Mouse (Mus musculus) lung, embryonic 16.5 days (tissue): ENCODE data around the gene Prl7d1. TPM values are rescaled to one million over a fixed set of nuclear protein-coding genes. Genes with fewer than 3 reads are reported as not detected.
"Not testable (repeated sequence)": the region's sequence is repeated elsewhere in the genome, so short reads cannot be mapped to it uniquely, and the experiment has no call there.

Experiments used
- ATAC-seq: fragments of 200-750 bp; cut with Nextera tagmentation; 2 replicates; pipeline ENCODE4 v1.8.0; 2017; ENCODE audit warnings: low read depth, mild to moderate bottlenecking, moderate library complexity
- H3K27ac ChIP-seq: fragments of 300-500 bp; sonication (generic); 2 replicates; pipeline ENCODE4 v1.5.1; 2014; ENCODE audit warnings: mild to moderate bottlenecking, control low read depth, low read length
- H3K27me3 ChIP-seq: fragments of 300-500 bp; sonication (generic); 2 replicates; pipeline ENCODE4 v1.6.1; 2014; ENCODE audit warnings: low read depth, low read length, mixed read lengths; ENCODE audit not compliant: control insufficient read depth, insufficient read depth
- H3K36me3 ChIP-seq: fragments of 300-500 bp; sonication (generic); 2 replicates; pipeline ENCODE4 v1.6.1; 2014; ENCODE audit warnings: low read length; ENCODE audit not compliant: control insufficient read depth, insufficient read depth
- H3K4me1 ChIP-seq: fragments of 300-500 bp; sonication (generic); replicated peaks from 2 replicates; pipeline ENCODE4 v1.6.1; 2014; ENCODE audit warnings: low read length, mixed read lengths; ENCODE audit not compliant: control insufficient read depth, insufficient read depth
- H3K4me2 ChIP-seq: fragments of 300-500 bp; sonication (generic); 2 replicates; pipeline ENCODE4 v1.6.1; 2014; ENCODE audit warnings: low read depth, low read length, control low read depth
- H3K4me3 ChIP-seq: fragments of 300-500 bp; sonication (generic); 2 replicates; pipeline ENCODE4 v1.5.1; 2014; ENCODE audit warnings: mild to moderate bottlenecking, low read length, control low read depth
- H3K9ac ChIP-seq: fragments of 300-500 bp; sonication (generic); 2 replicates; pipeline ENCODE4 v1.6.1; 2014; ENCODE audit warnings: low read length, control low read depth
- H3K9me3 ChIP-seq: fragments of 300-500 bp; sonication (generic); 2 replicates; pipeline ENCODE4 v1.6.1; 2016; ENCODE audit warnings: low read length; ENCODE audit not compliant: control insufficient read depth
- WGBS: fragments of 180-500 bp; shearing (Covaris S2); extraction: QIAGEN DNeasy Blood & Tissue Kit; methylation state at CpG from one replicate; pipeline ENCODE4 v1.1.7; 2014; 5-methylcytosine and 5-hydroxymethylcytosine counted together
- polyA plus RNA-seq: library from polyadenylated mRNA; unstranded; fragments of >200 nt; fragmentation: Nextera tagmentation; extraction: Ambion mirVana; gene quantifications from 2 replicates; pipeline ENCODE4 v1.2.1, GENCODE M21; 2015

Gene Prl7d1
- polyA plus RNA-seq, result not detected in 2 replicates

GRCm38 (mm10) chr13:27716636-27717035 is at the start of gene Prl7d1:
Gene Prl7d1 (minus strand): TSS chr13:27716736.
- Histone ChIP-seq H3K4me2 (no peak within 1 kb of the TSS), H3K9me3 (no peaks in the 10 kb centered on the region), H3K4me3 (no peak within 1 kb of the TSS), H3K27me3 (no peaks in the 10 kb centered on the region), H3K9ac (no peak within 1 kb of the TSS), H3K4me1 (no peaks in the 10 kb centered on the region), H3K27ac (no peak within 1 kb of the TSS), H3K36me3 (no peaks in the 10 kb centered on the region)
- ATAC-seq, result no peak
- WGBS, result 68% methylated on average over 5 of the region's 5 CpGs

GRCm38 (mm10) chr13:27734512-27735186 is 18.1 kb upstream of the Prl7d1 start:
- Histone ChIP-seq H3K4me2 (no peak overlapping the region), H3K4me1 (no peaks in the 10 kb centered on the region), H3K27ac (no peak overlapping the region), H3K9me3 (no peaks in the 10 kb centered on the region), H3K9ac (no peak overlapping the region), H3K4me3 (no peak overlapping the region), H3K36me3 (no peaks in the 10 kb centered on the region), H3K27me3 (no peaks in the 10 kb centered on the region)
- ATAC-seq, result no peak
- WGBS, result 89% methylated on average over 10 of the region's 10 CpGs

DNA sequence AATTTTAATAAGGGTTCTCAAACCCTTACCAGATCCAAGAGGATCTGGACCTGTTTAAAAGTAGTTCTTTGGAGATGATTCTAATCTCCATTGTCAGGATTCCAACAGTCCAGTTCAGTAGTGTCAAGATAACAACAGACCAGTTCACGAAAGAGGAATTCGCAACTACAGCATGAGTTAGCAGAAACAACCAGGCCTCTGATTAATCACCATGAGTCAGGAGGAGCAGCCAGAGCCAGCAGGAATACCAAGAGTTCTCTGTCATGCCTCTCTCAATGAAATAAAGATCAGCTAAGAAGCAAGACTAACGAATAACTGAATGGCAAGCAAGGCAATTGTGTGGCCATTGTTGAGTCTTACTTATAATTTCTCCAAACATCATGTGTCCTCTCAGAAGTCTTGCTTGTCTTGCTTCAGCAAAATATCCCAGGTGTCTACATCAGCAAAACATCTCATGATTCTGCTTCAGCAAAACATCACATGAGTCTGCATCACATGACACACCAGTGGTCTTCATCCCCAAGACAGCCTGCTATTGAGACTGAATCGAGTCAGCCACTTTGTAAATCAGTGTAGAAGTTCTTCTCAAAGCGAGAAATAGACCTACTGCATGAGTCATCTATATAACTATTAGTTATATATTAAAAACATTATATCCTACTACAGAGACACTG is 13.9 kb upstream of the Prl7d1 start:
- H3K4me1 ChIP-seq, H3K27ac ChIP-seq, ATAC-seq, H3K9ac ChIP-seq, H3K27me3 ChIP-seq, H3K9me3 ChIP-seq, H3K4me2 ChIP-seq, H3K4me3 ChIP-seq, H3K36me3 ChIP-seq: not testable (repeated sequence)
- WGBS, result 70% methylated on average over 5 of the region's 5 CpGs

DNA sequence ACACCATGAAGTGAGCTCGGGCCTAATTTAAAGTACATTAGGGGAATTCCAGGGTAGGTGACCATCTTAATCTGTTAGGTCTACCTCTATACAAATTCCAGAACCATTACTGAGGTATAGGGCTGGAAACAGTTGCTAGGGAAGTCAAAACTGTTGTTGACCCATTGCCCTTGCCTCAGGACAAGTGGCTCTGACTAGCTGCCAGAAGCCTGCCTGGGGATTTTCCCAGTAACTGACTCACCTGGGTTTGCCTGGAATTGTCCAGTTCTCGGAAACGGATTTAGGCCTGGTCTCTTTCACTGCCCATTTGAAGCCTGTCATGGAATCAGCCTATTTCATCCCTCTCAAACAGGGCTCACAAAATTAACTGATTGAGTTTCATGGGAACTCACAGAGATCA is 8.5 kb upstream of the Prl7d1 start:
- WGBS, result 88% methylated on average over 3 of the region's 3 CpGs

GRCm38 (mm10) chr13:27706521-27706920 is 10.0 kb downstream of the Prl7d1 start:
- Histone ChIP-seq H3K4me3 (no peak overlapping the region), H3K36me3 (no peaks in the 10 kb centered on the region), H3K4me2 (no peak overlapping the region), H3K27ac (no peak overlapping the region), H3K9ac (no peak overlapping the region), H3K4me1 (no peaks in the 10 kb centered on the region), H3K9me3 (no peaks in the 10 kb centered on the region), H3K27me3 (no peaks in the 10 kb centered on the region)
- WGBS, result 56% methylated on average over 2 of the region's 2 CpGs
- no peak for ATAC-seq

More for the DNA sequence above, 8.5 kb upstream of the Prl7d1 start:
- not testable (repeated sequence) for H3K4me1 ChIP-seq, H3K9me3 ChIP-seq, ATAC-seq, H3K9ac ChIP-seq, H3K4me3 ChIP-seq, H3K27ac ChIP-seq, H3K36me3 ChIP-seq, H3K27me3 ChIP-seq, H3K4me2 ChIP-seq

- Histone ChIP-seq H3K27ac (no peak within 1 kb of the TSS), H3K27me3 (no peaks in the 10 kb centered on the region), H3K9me3 (no peaks in the 10 kb centered on the region), H3K4me1 (no peaks in the 10 kb centered on the region), H3K9ac (no peak within 1 kb of the TSS), H3K4me2 (no peak within 1 kb of the TSS), H3K4me3 (no peak within 1 kb of the TSS), H3K36me3 (no peaks in the 10 kb centered on the region)
- 69% methylated on average over 4 of the region's 4 CpGs for WGBS
- ATAC-seq, result no peak
Measured at GRCm38 (mm10) chr13:27667936-27668335, 48.6 kb downstream of the Prl7d1 start, which contains the start of gene Prl7a2. Gene Prl7a2 (minus strand): TSS chr13:27668036.

DNA sequence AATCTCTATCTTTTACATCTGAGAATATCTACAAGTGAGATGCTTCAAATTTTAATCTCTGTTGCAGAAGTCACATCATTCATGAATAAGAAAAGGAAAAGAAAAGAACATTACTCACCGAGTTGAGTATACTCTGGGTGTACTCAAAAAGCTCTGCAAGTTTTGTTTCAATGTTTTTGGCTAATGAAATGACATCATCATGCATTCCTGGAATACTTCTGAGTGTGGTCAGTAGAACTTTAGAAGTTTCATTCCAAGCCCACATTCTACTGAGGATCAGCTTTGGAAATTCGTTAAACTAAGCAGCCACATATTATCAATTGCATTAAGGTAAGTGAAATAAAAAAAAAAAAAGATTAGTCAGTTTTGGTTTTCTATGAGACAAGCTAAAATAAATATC is 55.8 kb downstream of the Prl7d1 start:
- ATAC-seq, result no peak
- no peak overlapping the region for H3K4me3 ChIP-seq
- H3K27ac ChIP-seq, result no peak overlapping the region
- H3K27me3 ChIP-seq, result no peaks in the 10 kb centered on the region
- H3K4me2 ChIP-seq, result no peak overlapping the region
- H3K4me1 ChIP-seq, result no peaks in the 10 kb centered on the region
- no peak overlapping the region for H3K9ac ChIP-seq
- H3K9me3 ChIP-seq, result no peaks in the 10 kb centered on the region
- no peaks in the 10 kb centered on the region for H3K36me3 ChIP-seq
- WGBS, result 60% methylated on average over 2 of the region's 2 CpGs

Other genes starting within 250 kb of the Prl7d1 start
- gene Prl8a8, start 203.5 kb downstream of the Prl7d1 start, polyA plus RNA-seq, result not detected in 2 replicates
- not detected in 2 replicates for gene Prl8a9, start 152.1 kb downstream of the Prl7d1 start, polyA plus RNA-seq
- gene Prl8a1, start 134.6 kb downstream of the Prl7d1 start, polyA plus RNA-seq, result not detected in 2 replicates
- gene Prl7b1, start 106.2 kb downstream of the Prl7d1 start, polyA plus RNA-seq, result not detected in 2 replicates
- gene Prl7a1, start 74.2 kb downstream of the Prl7d1 start, polyA plus RNA-seq, result not detected in 2 replicates
- gene Prl7a2, start 48.7 kb downstream of the Prl7d1 start, polyA plus RNA-seq, result not detected in 2 replicates
- not detected in 2 replicates for gene Prl7c1, start 64.1 kb upstream of the Prl7d1 start, polyA plus RNA-seq
- gene Prl2a1, start 84.9 kb upstream of the Prl7d1 start, polyA plus RNA-seq, result not detected in 2 replicates
- gene Prl2c1, start 132.6 kb upstream of the Prl7d1 start, polyA plus RNA-seq, result not detected in 2 replicates